Mouse (Mus musculus): ENCODE measurements around the gene Wwox.

- no peak for TF ChIP-seq CTCF (IDR thresholded peaks at IDR 0.05)
- TF ChIP-seq EP300 (IDR thresholded peaks at IDR 0.05): no peak
Measured at GRCm38 (mm10) chr8:114458113-114458784, 18.8 kb downstream of the Wwox start.

All from lung, postnatal 0 days (tissue).